Mouse (Mus musculus): ENCODE data around the gene Tspan33. TPM values are rescaled to one million over a fixed set of nuclear protein-coding genes. Genes with fewer than 3 reads are reported as not detected.

The Tspan33 gene
- polyA plus RNA-seq, 1 experiment from 2014 or later = 2.2 TPM

- no peak overlapping the region for H3K27ac ChIP-seq (ENCODE audit: low read depth, low read length)
- no peak for DNase-seq (ENCODE audit: low spot score)
- 1% methylated on average over 34 of the region's 35 CpGs for WGBS
Observed at GRCm38 (mm10) chr6:29694375-29695289, 610 bp downstream of the Tspan33 start.

GRCm38 (mm10) chr6:29695290-29695674 is 1.3 kb downstream of the Tspan33 start:
- no peak overlapping the region for H3K4me3 ChIP-seq (ENCODE audit: low read depth, low read length)
- no peaks in the 10 kb centered on the region for H3K9me3 ChIP-seq (replicated peaks; ENCODE audit: control insufficient read depth, low read length)
- DNase-seq (ENCODE audit: low spot score) (no peak), ATAC-seq (no peak)
- no peak overlapping the region for H3K9ac ChIP-seq (ENCODE audit: low read length)
- H3K27ac ChIP-seq (ENCODE audit: low read depth, low read length) = no peak overlapping the region
- H3K36me3 ChIP-seq (ENCODE audit: control insufficient read depth, insufficient read depth, low read length) = no peaks in the 10 kb centered on the region
- no peak overlapping the region for H3K4me2 ChIP-seq (ENCODE audit: low read length)
- WGBS = 34% methylated on average over 3 of the region's 3 CpGs
- peaks cover 5% of the 10 kb centered on the region; the same call in 1 of the 2 replicates for H3K4me1 ChIP-seq (ENCODE audit: control insufficient read depth, insufficient read depth, low read length)
- no peaks in the 10 kb centered on the region; the same call in 1 of the 2 replicates for H3K27me3 ChIP-seq (replicated peaks; ENCODE audit: control insufficient read depth, insufficient read depth, low read length)

More at GRCm38 (mm10) chr6:29694375-29695289, 610 bp downstream of the Tspan33 start:
- ATAC-seq = peak; percentile 45
- H3K27me3 ChIP-seq (replicated peaks; ENCODE audit: control insufficient read depth, insufficient read depth, low read length) = no peaks in the 10 kb centered on the region; the same call in 1 of the 2 replicates
- H3K4me2 ChIP-seq (ENCODE audit: low read length) = peak overlapping the region; percentile 98
- no peaks in the 10 kb centered on the region for H3K36me3 ChIP-seq (ENCODE audit: control insufficient read depth, insufficient read depth, low read length)
- H3K9ac ChIP-seq (ENCODE audit: low read length) = peak overlapping the region; percentile 79
- no peaks in the 10 kb centered on the region for H3K9me3 ChIP-seq (replicated peaks; ENCODE audit: control insufficient read depth, low read length)
- peaks cover 5% of the 10 kb centered on the region; the same call in 1 of the 2 replicates for H3K4me1 ChIP-seq (ENCODE audit: control insufficient read depth, insufficient read depth, low read length)
- H3K4me3 ChIP-seq (ENCODE audit: low read depth, low read length) = peak overlapping the region; percentile 75

GRCm38 (mm10) chr6:29695975-29696374 is 2.0 kb downstream of the Tspan33 start:
- ATAC-seq (no peak), DNase-seq (ENCODE audit: low spot score) (no peak)
- no peak overlapping the region for H3K4me3 ChIP-seq (ENCODE audit: low read depth, low read length)
- H3K4me2 ChIP-seq (ENCODE audit: low read length) = no peak overlapping the region
- H3K27me3 ChIP-seq (replicated peaks; ENCODE audit: control insufficient read depth, insufficient read depth, low read length) = no peaks in the 10 kb centered on the region; the same call in 1 of the 2 replicates
- H3K36me3 ChIP-seq (ENCODE audit: control insufficient read depth, insufficient read depth, low read length) = no peaks in the 10 kb centered on the region
- peaks cover 5% of the 10 kb centered on the region; the same call in 1 of the 2 replicates for H3K4me1 ChIP-seq (ENCODE audit: control insufficient read depth, insufficient read depth, low read length)
- no peak overlapping the region for H3K27ac ChIP-seq (ENCODE audit: low read depth, low read length)
- 62% methylated on average over 7 of the region's 7 CpGs for WGBS
- no peaks in the 10 kb centered on the region for H3K9me3 ChIP-seq (replicated peaks; ENCODE audit: control insufficient read depth, low read length)
- H3K9ac ChIP-seq (ENCODE audit: low read length) = no peak overlapping the region

GRCm38 (mm10) chr6:29697139-29697538 is 3.1 kb downstream of the Tspan33 start:
- DNase-seq (ENCODE audit: low spot score) = no peak
- Histone ChIP-seq H3K4me2 (ENCODE audit: low read length) (no peak overlapping the region), H3K27me3 (replicated peaks; ENCODE audit: control insufficient read depth, insufficient read depth, low read length) (no peaks in the 10 kb centered on the region), H3K9ac (ENCODE audit: low read length) (no peak overlapping the region), H3K4me1 (ENCODE audit: control insufficient read depth, insufficient read depth, low read length) (peaks cover 5% of the 10 kb centered on the region; the same call in 1 of the 2 replicates), H3K9me3 (replicated peaks; ENCODE audit: control insufficient read depth, low read length) (no peaks in the 10 kb centered on the region), H3K4me3 (ENCODE audit: low read depth, low read length) (no peak overlapping the region), H3K27ac (ENCODE audit: low read depth, low read length) (no peak overlapping the region), H3K36me3 (ENCODE audit: control insufficient read depth, insufficient read depth, low read length) (no peaks in the 10 kb centered on the region)
- ATAC-seq = no peak

- no peak overlapping the region for H3K4me2 ChIP-seq (ENCODE audit: low read length)
- no peak for ATAC-seq
- no peaks in the 10 kb centered on the region for H3K27me3 ChIP-seq (replicated peaks; ENCODE audit: control insufficient read depth, insufficient read depth, low read length)
- H3K4me1 ChIP-seq (ENCODE audit: control insufficient read depth, insufficient read depth, low read length) = peaks cover 5% of the 10 kb centered on the region; the same call in 1 of the 2 replicates
- 32% methylated on average over 3 of the region's 3 CpGs for WGBS
- no peaks in the 10 kb centered on the region for H3K9me3 ChIP-seq (replicated peaks; ENCODE audit: control insufficient read depth, low read length)
- no peak overlapping the region for H3K27ac ChIP-seq (ENCODE audit: low read depth, low read length)
- no peaks in the 10 kb centered on the region for H3K36me3 ChIP-seq (ENCODE audit: control insufficient read depth, insufficient read depth, low read length)
- no peak overlapping the region for H3K9ac ChIP-seq (ENCODE audit: low read length)
- no peak for DNase-seq (ENCODE audit: low spot score)
- H3K4me3 ChIP-seq (ENCODE audit: low read depth, low read length) = no peak overlapping the region
Observed at GRCm38 (mm10) chr6:29697548-29697947, 3.5 kb downstream of the Tspan33 start.

- no peak overlapping the region for H3K4me3 ChIP-seq (ENCODE audit: low read depth, low read length)
- 93% methylated on average over 7 of the region's 7 CpGs for WGBS
- ATAC-seq = no peak
- no peaks in the 10 kb centered on the region for H3K9me3 ChIP-seq (replicated peaks; ENCODE audit: control insufficient read depth, low read length)
- H3K9ac ChIP-seq (ENCODE audit: low read length) = no peak overlapping the region
- H3K36me3 ChIP-seq (ENCODE audit: control insufficient read depth, insufficient read depth, low read length) = no peaks in the 10 kb centered on the region
- H3K27me3 ChIP-seq (replicated peaks; ENCODE audit: control insufficient read depth, insufficient read depth, low read length) = no peaks in the 10 kb centered on the region
- no peak for DNase-seq (ENCODE audit: low spot score)
- no peak overlapping the region for H3K27ac ChIP-seq (ENCODE audit: low read depth, low read length)
- H3K4me2 ChIP-seq (ENCODE audit: low read length) = no peak overlapping the region
- peaks cover 5% of the 10 kb centered on the region; the same call in 1 of the 2 replicates for H3K4me1 ChIP-seq (ENCODE audit: control insufficient read depth, insufficient read depth, low read length)
Observed at GRCm38 (mm10) chr6:29699085-29699745, 5.2 kb downstream of the Tspan33 start.

GRCm38 (mm10) chr6:29701051-29701450 is 7.0 kb downstream of the Tspan33 start:
- Histone ChIP-seq H3K4me3 (ENCODE audit: low read depth, low read length) (no peak overlapping the region), H3K4me1 (ENCODE audit: control insufficient read depth, insufficient read depth, low read length) (no peaks in the 10 kb centered on the region), H3K4me2 (ENCODE audit: low read length) (no peak overlapping the region), H3K27ac (ENCODE audit: low read depth, low read length) (no peak overlapping the region), H3K36me3 (ENCODE audit: control insufficient read depth, insufficient read depth, low read length) (no peaks in the 10 kb centered on the region), H3K9ac (ENCODE audit: low read length) (no peak overlapping the region), H3K27me3 (replicated peaks; ENCODE audit: control insufficient read depth, insufficient read depth, low read length) (no peaks in the 10 kb centered on the region), H3K9me3 (replicated peaks; ENCODE audit: control insufficient read depth, low read length) (no peaks in the 10 kb centered on the region)
- WGBS = 83% methylated on average over 6 of the region's 6 CpGs
- ATAC-seq = no peak
- no peak for DNase-seq (ENCODE audit: low spot score)

- H3K27ac ChIP-seq (ENCODE audit: low read depth, low read length) = no peak overlapping the region
- H3K9ac ChIP-seq (ENCODE audit: low read length) = no peak overlapping the region
- H3K36me3 ChIP-seq (ENCODE audit: control insufficient read depth, insufficient read depth, low read length) = no peaks in the 10 kb centered on the region
- no peaks in the 10 kb centered on the region for H3K4me1 ChIP-seq (ENCODE audit: control insufficient read depth, insufficient read depth, low read length)
- no peak overlapping the region for H3K4me2 ChIP-seq (ENCODE audit: low read length)
- ATAC-seq = no peak
- no peak overlapping the region for H3K4me3 ChIP-seq (ENCODE audit: low read depth, low read length)
- WGBS = 85% methylated on average over 3 of the region's 3 CpGs
- no peaks in the 10 kb centered on the region for H3K27me3 ChIP-seq (replicated peaks; ENCODE audit: control insufficient read depth, insufficient read depth, low read length)
- no peak for DNase-seq (ENCODE audit: low spot score)
- no peaks in the 10 kb centered on the region for H3K9me3 ChIP-seq (replicated peaks; ENCODE audit: control insufficient read depth, low read length)
Observed at GRCm38 (mm10) chr6:29702126-29702525, 8.1 kb downstream of the Tspan33 start.

Measured in forebrain, embryonic 14.5 days (tissue).